Mouse (Mus musculus): ENCODE results near the gene Urgcp. TPM values are rescaled to one million over a fixed set of nuclear protein-coding genes. Genes with fewer than 3 reads are reported as not detected.

Gene Urgcp
- polyA plus RNA-seq, 1 experiment from 2014 or later = 22.8 TPM

DNA sequence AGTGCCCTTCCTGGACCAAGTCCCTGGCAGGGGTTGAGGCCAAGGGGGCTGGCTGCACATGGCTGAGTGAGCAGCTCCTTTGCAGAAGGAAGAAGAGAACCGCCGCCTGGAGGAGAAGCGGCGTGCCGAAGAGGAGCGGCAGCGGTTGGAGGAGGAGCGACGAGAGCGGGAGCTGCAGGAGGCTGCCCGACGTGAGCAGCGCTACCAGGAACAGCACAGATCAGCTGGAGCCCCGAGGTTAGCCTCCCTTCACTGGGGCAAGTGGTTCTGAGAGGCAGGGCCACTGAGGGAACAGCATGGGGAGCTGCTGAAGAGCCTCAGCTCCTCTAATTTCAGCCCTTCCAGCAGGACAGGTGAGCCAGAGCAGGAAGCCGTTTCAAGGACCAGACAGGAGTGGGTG lies 34.8 kb upstream of the Urgcp start:
- ATAC-seq (replicated peaks; ENCODE audit: low FRiP score, low read depth) = no peak
- TF ChIP-seq CTCF (IDR thresholded peaks at IDR 0.05; ENCODE audit: low read depth) = no peak
- Histone ChIP-seq H3K9ac (ENCODE audit: low read depth, low read length) (no peak overlapping the region), H3K4me1 (replicated peaks; ENCODE audit: insufficient read depth, low read length) (0 out of 2 replicates have a peak, but pooled peaks cover under 1% of the 10 kb centered on the region), H3K36me3 (ENCODE audit: insufficient read depth, low read length) (peaks cover 66% of the 10 kb centered on the region), H3K9me3 (replicated peaks; ENCODE audit: low read length) (no peaks in the 10 kb centered on the region), H3K27me3 (ENCODE audit: insufficient read depth, low read length) (no peaks in the 10 kb centered on the region), H3K4me3 (replicated peaks; ENCODE audit: low read depth, low read length) (no peak overlapping the region), H3K27ac (no peak overlapping the region), H3K4me2 (ENCODE audit: low read length) (no peak overlapping the region)
- WGBS = 79% methylated on average over 15 of the region's 15 CpGs
- no peak for DNase-seq (ENCODE audit: low spot score)

DNA sequence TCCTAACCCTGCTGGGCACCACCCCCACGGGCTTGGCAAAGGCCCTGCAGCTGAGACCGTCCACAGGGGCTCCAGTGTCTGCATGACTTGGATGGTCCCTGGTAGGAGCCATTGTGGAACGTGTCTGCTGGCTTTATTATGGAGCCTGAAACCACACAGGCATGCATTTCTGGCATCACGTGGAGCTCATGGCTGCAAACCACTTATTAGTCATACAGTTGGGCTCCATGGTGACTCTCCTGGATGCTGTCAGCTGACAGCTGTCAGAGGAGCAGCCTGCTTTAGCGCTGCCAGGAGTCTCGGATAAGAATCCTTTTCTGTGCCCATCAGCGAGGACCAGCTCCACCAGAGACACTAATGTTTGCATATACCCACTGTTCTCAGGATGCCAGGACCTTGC lies 33.5 kb upstream of the Urgcp start:
- WGBS = 90% methylated on average over 7 of the region's 7 CpGs
- H3K9ac ChIP-seq (ENCODE audit: low read depth, low read length) = no peak overlapping the region

DNA sequence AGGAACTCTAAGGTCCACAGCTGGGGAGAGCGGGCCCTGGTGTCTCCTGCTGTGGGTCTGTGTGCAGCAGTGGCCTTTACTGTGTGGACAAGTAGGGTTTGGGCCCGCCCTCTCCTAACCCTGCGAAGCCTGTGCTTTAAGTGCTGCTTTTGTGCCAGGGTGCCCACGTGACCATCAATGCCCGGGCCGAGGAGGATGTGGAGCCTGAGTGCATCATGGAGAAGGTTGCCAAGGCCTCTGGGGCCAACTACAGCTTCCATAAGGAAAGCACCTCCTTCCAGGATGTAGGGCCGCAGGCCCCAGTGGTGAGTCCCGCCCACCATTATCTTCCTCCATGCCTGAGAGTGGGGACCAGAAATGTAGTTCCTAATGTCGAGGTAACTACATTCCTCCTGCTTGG lies 33.1 kb upstream of the Urgcp start:
- Histone ChIP-seq H3K36me3 (ENCODE audit: insufficient read depth, low read length) (peaks cover 63% of the 10 kb centered on the region), H3K4me2 (ENCODE audit: low read length) (no peak overlapping the region), H3K9ac (ENCODE audit: low read depth, low read length) (no peak overlapping the region), H3K27ac (no peak overlapping the region), H3K4me1 (replicated peaks; ENCODE audit: insufficient read depth, low read length) (no peaks in the 10 kb centered on the region), H3K27me3 (ENCODE audit: insufficient read depth, low read length) (no peaks in the 10 kb centered on the region), H3K9me3 (replicated peaks; ENCODE audit: low read length) (no peaks in the 10 kb centered on the region), H3K4me3 (replicated peaks; ENCODE audit: low read depth, low read length) (no peak overlapping the region)
- 88% methylated on average over 9 of the region's 9 CpGs for WGBS
- ATAC-seq (replicated peaks; ENCODE audit: low FRiP score, low read depth) (no peak), DNase-seq (ENCODE audit: low spot score) (no peak)
- no peak for TF ChIP-seq CTCF (IDR thresholded peaks at IDR 0.05; ENCODE audit: low read depth)

More for the DNA sequence above, 33.5 kb upstream of the Urgcp start:
- no peak for DNase-seq (ENCODE audit: low spot score)
- H3K27ac ChIP-seq = no peak overlapping the region
- no peaks in the 10 kb centered on the region for H3K27me3 ChIP-seq (ENCODE audit: insufficient read depth, low read length)
- no peaks in the 10 kb centered on the region for H3K9me3 ChIP-seq (replicated peaks; ENCODE audit: low read length)
- H3K4me2 ChIP-seq (ENCODE audit: low read length) = no peak overlapping the region
- peaks cover 67% of the 10 kb centered on the region for H3K36me3 ChIP-seq (ENCODE audit: insufficient read depth, low read length)
- ATAC-seq (replicated peaks; ENCODE audit: low FRiP score, low read depth) = no peak
- no peak overlapping the region for H3K4me3 ChIP-seq (replicated peaks; ENCODE audit: low read depth, low read length)
- TF ChIP-seq CTCF (IDR thresholded peaks at IDR 0.05; ENCODE audit: low read depth) = no peak
- H3K4me1 ChIP-seq (replicated peaks; ENCODE audit: insufficient read depth, low read length) = no peaks in the 10 kb centered on the region

DNA sequence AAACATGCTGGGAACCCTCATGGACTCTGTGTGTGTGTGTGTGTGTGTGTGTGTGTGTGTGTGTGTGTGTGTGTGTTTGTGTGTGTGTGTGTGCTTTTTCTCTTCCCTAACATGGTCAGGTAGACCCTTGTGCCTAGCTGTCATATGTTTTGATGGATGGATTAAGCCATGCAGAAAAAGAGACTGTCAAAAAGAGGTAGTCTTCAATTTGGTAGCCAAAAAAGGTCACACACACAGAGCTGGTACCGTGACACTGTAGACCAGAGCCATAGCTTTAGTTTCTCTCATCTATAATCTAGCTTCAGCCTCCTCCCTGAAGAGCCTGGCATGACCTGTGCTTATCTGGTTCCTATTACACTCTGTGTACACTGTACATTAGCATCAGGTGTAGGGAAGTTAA lies 28.3 kb upstream of the Urgcp start:
- H3K4me3 ChIP-seq (replicated peaks; ENCODE audit: low read depth, low read length) = no peak overlapping the region
- WGBS = 83% methylated on average over 1 of the region's 1 CpGs
- H3K36me3 ChIP-seq (ENCODE audit: insufficient read depth, low read length) = peaks cover 33% of the 10 kb centered on the region
- no peaks in the 10 kb centered on the region for H3K27me3 ChIP-seq (ENCODE audit: insufficient read depth, low read length)
- no peak for ATAC-seq (replicated peaks; ENCODE audit: low FRiP score, low read depth)
- H3K4me1 ChIP-seq (replicated peaks; ENCODE audit: insufficient read depth, low read length) = peaks cover 15% of the 10 kb centered on the region; the same call in 1 of the 2 replicates
- TF ChIP-seq CTCF (IDR thresholded peaks at IDR 0.05; ENCODE audit: low read depth) = no peak
- H3K9ac ChIP-seq (ENCODE audit: low read depth, low read length) = no peak overlapping the region
- H3K4me2 ChIP-seq (ENCODE audit: low read length) = no peak overlapping the region
- no peak overlapping the region for H3K27ac ChIP-seq
- DNase-seq (ENCODE audit: low spot score) = no peak
- no peaks in the 10 kb centered on the region for H3K9me3 ChIP-seq (replicated peaks; ENCODE audit: low read length)

DNA sequence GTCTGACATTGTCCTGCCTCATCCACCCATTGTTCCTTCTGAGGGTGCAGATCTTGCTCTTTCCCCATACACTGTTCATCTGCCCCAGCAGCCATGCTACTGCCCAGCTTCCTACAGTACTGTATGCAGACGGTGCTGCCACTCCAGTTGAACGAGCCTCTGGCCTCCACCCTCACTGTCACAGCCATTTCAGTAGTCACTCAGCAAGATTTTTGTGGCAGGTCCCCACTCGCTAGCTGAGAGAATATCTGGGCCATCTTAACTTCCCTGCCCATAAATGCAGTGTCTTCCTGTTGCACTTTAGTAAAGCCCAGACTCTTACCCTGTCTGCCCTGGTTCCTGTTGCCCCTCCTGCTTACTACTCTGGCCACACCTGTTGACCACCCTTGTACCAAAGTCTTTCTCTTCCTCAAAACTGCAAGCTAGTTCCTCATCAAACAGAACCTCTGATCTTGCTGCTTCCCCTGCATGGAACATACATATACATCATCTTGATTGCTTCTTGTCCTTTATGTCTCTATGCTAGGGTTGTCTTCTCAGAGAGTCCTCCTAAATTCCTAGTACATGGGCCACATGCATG lies 27.7 kb upstream of the Urgcp start:
- Histone ChIP-seq H3K4me3 (replicated peaks; ENCODE audit: low read depth, low read length) (peak overlapping the region; percentile 61; the same call in 1 of the 2 replicates), H3K27ac (no peak overlapping the region; the same call in 1 of the 2 replicates)
- TF ChIP-seq CTCF (IDR thresholded peaks at IDR 0.05; ENCODE audit: low read depth) = no peak

DNA sequence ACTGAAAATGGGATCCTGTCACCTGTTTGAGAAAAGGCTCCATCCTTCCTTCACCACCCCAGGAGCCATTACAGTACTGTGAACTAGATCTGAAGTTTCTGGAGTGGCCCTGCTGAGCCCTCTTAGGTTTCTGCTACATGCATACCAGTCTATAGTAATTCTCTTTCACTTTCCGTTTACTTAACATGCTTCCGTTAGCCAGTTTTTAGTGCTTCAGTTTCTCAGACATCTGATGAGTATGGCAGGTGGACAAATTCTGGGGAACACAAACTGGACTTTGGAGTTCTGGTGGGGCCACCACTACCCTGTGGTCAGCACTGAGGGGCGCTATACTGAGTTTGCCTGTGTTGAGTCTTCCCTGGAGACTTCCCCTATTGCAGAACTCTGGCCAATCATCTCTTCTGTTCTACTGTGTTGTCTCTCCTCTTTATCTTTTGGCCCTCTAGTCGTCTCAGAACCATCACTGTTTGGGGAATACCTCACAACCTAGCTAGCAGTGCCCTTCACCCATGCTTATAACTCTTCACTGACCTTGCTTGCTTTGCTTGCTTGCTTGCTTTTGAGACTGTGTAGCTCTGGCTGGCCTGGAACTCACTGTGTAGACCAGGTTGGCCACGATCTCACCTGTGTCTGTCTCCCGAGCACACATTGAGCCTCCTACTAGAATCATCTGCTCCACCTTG lies 27.0 kb upstream of the Urgcp start:
- Histone ChIP-seq H3K27ac (peak overlapping the region; percentile 90), H3K36me3 (ENCODE audit: insufficient read depth, low read length) (peaks cover 22% of the 10 kb centered on the region), H3K4me1 (replicated peaks; ENCODE audit: insufficient read depth, low read length) (peaks cover 15% of the 10 kb centered on the region; the same call in 1 of the 2 replicates), H3K9ac (ENCODE audit: low read depth, low read length) (peak overlapping the region; percentile 72), H3K4me2 (ENCODE audit: low read length) (peak overlapping the region; percentile 93), H3K9me3 (replicated peaks; ENCODE audit: low read length) (no peaks in the 10 kb centered on the region), H3K4me3 (replicated peaks; ENCODE audit: low read depth, low read length) (peak overlapping the region; percentile 61), H3K27me3 (ENCODE audit: insufficient read depth, low read length) (no peaks in the 10 kb centered on the region)
- DNase-seq (ENCODE audit: low spot score) = peak; percentile 47
- ATAC-seq (replicated peaks; ENCODE audit: low FRiP score, low read depth) = no peak
- peak; percentile 25; the same call in 1 of the 2 replicates for TF ChIP-seq CTCF (IDR thresholded peaks at IDR 0.05; ENCODE audit: low read depth)
- 60% methylated on average over 6 of the region's 6 CpGs for WGBS

More for the DNA sequence above, 27.7 kb upstream of the Urgcp start:
- peaks cover 15% of the 10 kb centered on the region; the same call in 1 of the 2 replicates for H3K4me1 ChIP-seq (replicated peaks; ENCODE audit: insufficient read depth, low read length)
- ATAC-seq (replicated peaks; ENCODE audit: low FRiP score, low read depth) (no peak), DNase-seq (ENCODE audit: low spot score) (no peak)
- 75% methylated on average over 3 of the region's 3 CpGs for WGBS
- H3K9ac ChIP-seq (ENCODE audit: low read depth, low read length) = no peak overlapping the region
- peaks cover 27% of the 10 kb centered on the region for H3K36me3 ChIP-seq (ENCODE audit: insufficient read depth, low read length)
- H3K9me3 ChIP-seq (replicated peaks; ENCODE audit: low read length) = no peaks in the 10 kb centered on the region
- H3K4me2 ChIP-seq (ENCODE audit: low read length) = peak overlapping the region; percentile 93
- H3K27me3 ChIP-seq (ENCODE audit: insufficient read depth, low read length) = no peaks in the 10 kb centered on the region
